Mouse (Mus musculus) spleen, adult 10 weeks (tissue): ENCODE measurements around the gene Gm38655. TPM values are rescaled to one million over a fixed set of nuclear protein-coding genes. Genes with fewer than 3 reads are reported as not detected.

ENCODE experiments used
- polyA plus RNA-seq: library from polyadenylated mRNA; stranded (reverse); fragments of 350-450 nt; fragmentation: Illumina TruSeq; extraction: RNeasy Lipid Tissue Mini Kit (QIAGEN cat#74804); gene quantifications from one replicate; pipeline ENCODE4 v1.2.3, GENCODE M21; 2015; ENCODE audit warnings: low replicate concordance; ENCODE audit not compliant: insufficient read depth

The Gm38655 gene
- not detected for polyA plus RNA-seq

GRCm38 (mm10) chr17:25175411-25175810, at the start of gene Gm38655:
Gm38655 (minus strand) TSS chr17:25175471.

GRCm38 (mm10) chr17:25188150-25189031, 13.1 kb upstream of the Gm38655 start, which contains the start of gene Unkl:
Unkl (plus strand) TSS chr17:25188397.

GRCm38 (mm10) chr17:25184129-25184691, 8.9 kb upstream of the Gm38655 start, which contains the start of gene BC003965:
BC003965 (plus strand) TSS chr17:25184554.

GRCm38 (mm10) chr17:25162161-25162560, 13.1 kb downstream of the Gm38655 start, which contains the start of gene Ccdc154:
Ccdc154 (plus strand) TSS chr17:25162461.

GRCm38 (mm10) chr17:25133275-25133698, 42.0 kb downstream of the Gm38655 start, which contains the start of gene Clcn7:
Clcn7 (plus strand) TSS chr17:25133391.

Other genes with a start within 250 kb of the Gm38655 start
- 68.1 TPM for gene Mapk8ip3, start 238.5 kb downstream of the Gm38655 start, polyA plus RNA-seq
- 50.0 TPM for gene Jpt2, start 214.8 kb downstream of the Gm38655 start, polyA plus RNA-seq
- 25.7 TPM for gene Cramp1l, start 159.7 kb downstream of the Gm38655 start, polyA plus RNA-seq
- 42.9 TPM for gene Ift140, start 159.4 kb downstream of the Gm38655 start, polyA plus RNA-seq
- gene Tmem204, start 91.9 kb downstream of the Gm38655 start, polyA plus RNA-seq: 19.4 TPM
- 20.8 TPM for gene Telo2, start 59.5 kb downstream of the Gm38655 start, polyA plus RNA-seq
- gene Ptx4, start 54.7 kb downstream of the Gm38655 start, polyA plus RNA-seq: not detected
- 21.3 TPM for gene Clcn7, start 42.1 kb downstream of the Gm38655 start, polyA plus RNA-seq
- not detected for gene Ccdc154, start 13.0 kb downstream of the Gm38655 start, polyA plus RNA-seq
- gene BC003965, start 9.1 kb upstream of the Gm38655 start, polyA plus RNA-seq: 15.8 TPM
- gene Unkl, start 12.9 kb upstream of the Gm38655 start, polyA plus RNA-seq: 23.8 TPM
- gene Gnptg, start 64.7 kb upstream of the Gm38655 start, polyA plus RNA-seq: 26.3 TPM
- 13.5 TPM for gene Tsr3, start 64.7 kb upstream of the Gm38655 start, polyA plus RNA-seq
- gene Baiap3, start 80.9 kb upstream of the Gm38655 start, polyA plus RNA-seq: 4.9 TPM
- 482 TPM for gene Ube2i, start 99.2 kb upstream of the Gm38655 start, polyA plus RNA-seq
- gene Prss34, start 122.9 kb upstream of the Gm38655 start, polyA plus RNA-seq: 0.19 TPM
- gene Prss28, start 133.2 kb upstream of the Gm38655 start, polyA plus RNA-seq: not detected
- not detected for gene Prss29, start 143.2 kb upstream of the Gm38655 start, polyA plus RNA-seq
- not detected for gene Tpsab1, start 170.1 kb upstream of the Gm38655 start, polyA plus RNA-seq
- gene Tpsb2, start 190.8 kb upstream of the Gm38655 start, polyA plus RNA-seq: 0.61 TPM
- not detected for gene Tpsg1, start 193.8 kb upstream of the Gm38655 start, polyA plus RNA-seq